11 mouse cellular contexts compared by ENCODE assay signal in the genomic region with DNA sequence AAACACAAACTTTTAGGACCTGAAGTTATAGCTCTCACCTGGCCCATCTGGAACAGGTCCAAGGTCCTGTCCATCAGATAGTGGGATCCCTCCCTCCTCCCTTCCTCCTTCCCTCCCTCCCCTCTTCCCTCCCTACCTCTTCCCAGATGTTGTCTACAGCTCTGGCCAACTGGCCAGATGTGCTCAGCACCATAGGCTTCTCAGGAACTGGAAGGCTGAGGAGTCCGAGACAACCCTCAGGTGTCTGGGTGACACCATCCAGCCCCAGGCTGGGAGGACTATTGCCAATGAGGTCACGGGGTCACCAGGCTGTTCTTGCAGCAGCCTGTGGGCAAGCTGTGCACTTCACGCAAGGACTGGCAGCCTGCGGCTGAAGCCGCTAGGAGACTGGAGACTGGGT.
A peak's percentile ranks its signal among the peaks of the same experiment; 100 is the strongest.
DNase-seq lines count a peak whose midpoint lies in the region; ATAC-seq and TF ChIP-seq lines count a peak whose summit lies in the region.
"Had no signal": no experiment of that assay in that cellular context is flagged by ENCODE, and none has a peak within 500 bp of the region (broad histone marks: within the 10 kb centered on the region; RNA-seq: fewer than 3 reads in every experiment).

No protein-coding gene starts in this region.

- 44% methylated on average over 5 of the region's 5 CpGs for WGBS in intestine, embryonic 14.5 days
- WGBS in intestine, postnatal 0 days = 72% methylated on average over 5 of the region's 5 CpGs
- 27% methylated on average over 5 of the region's 5 CpGs for WGBS in hindbrain, embryonic 12.5 days
- 62% methylated on average over 5 of the region's 5 CpGs for WGBS in stomach, postnatal 0 days

- H3K4me1 ChIP-seq in intestine, embryonic 14.5 days (replicated peaks; ENCODE audit: control insufficient read depth, insufficient read depth, low read length) = peaks cover 72% of the 10 kb centered on the region
- no peaks in the 10 kb centered on the region for H3K4me1 ChIP-seq in intestine, postnatal 0 days (replicated peaks; ENCODE audit: control insufficient read depth, insufficient read depth, low read length)
- H3K4me1 ChIP-seq in hindbrain, embryonic 12.5 days = peaks cover 93% of the 10 kb centered on the region
- H3K4me1 ChIP-seq in stomach, postnatal 0 days (replicated peaks; ENCODE audit: control insufficient read depth, insufficient read depth) = 0 out of 2 replicates have a peak, but pooled peaks cover 4% of the 10 kb centered on the region

- H3K9ac ChIP-seq in intestine, embryonic 14.5 days (ENCODE audit: low read length) = no peak overlapping the region
- no peak overlapping the region for H3K9ac ChIP-seq in intestine, postnatal 0 days (ENCODE audit: low read depth, low read length)
- H3K9ac ChIP-seq in hindbrain, embryonic 12.5 days = no peak overlapping the region
- no peak overlapping the region for H3K9ac ChIP-seq in stomach, postnatal 0 days (ENCODE audit: low read length)

- no peak overlapping the region for H3K4me3 ChIP-seq in intestine, embryonic 14.5 days (ENCODE audit: low read depth, low read length)
- H3K4me3 ChIP-seq in intestine, postnatal 0 days (ENCODE audit: low read depth, low read length) = no peak overlapping the region
- no peak overlapping the region for H3K4me3 ChIP-seq in hindbrain, embryonic 12.5 days
- H3K4me3 ChIP-seq in stomach, postnatal 0 days (ENCODE audit: low read depth, low read length) = no peak overlapping the region
- H3K4me3 ChIP-seq: megakaryocyte, embryonic 14.5 days had no signal

- H3K9me3 ChIP-seq in intestine, embryonic 14.5 days (ENCODE audit: control insufficient read depth, low read length) = no peaks in the 10 kb centered on the region
- H3K9me3 ChIP-seq in intestine, postnatal 0 days (ENCODE audit: control insufficient read depth) = no peaks in the 10 kb centered on the region
- H3K9me3 ChIP-seq in hindbrain, embryonic 12.5 days (replicated peaks) = no peaks in the 10 kb centered on the region
- no peaks in the 10 kb centered on the region for H3K9me3 ChIP-seq in stomach, postnatal 0 days (ENCODE audit: control insufficient read depth, low read length)
- H3K9me3 ChIP-seq: megakaryocyte, embryonic 14.5 days had no signal

- H3K4me2 ChIP-seq in intestine, embryonic 14.5 days (ENCODE audit: low read length) = 0 out of 2 replicates have a peak overlapping the region, but pooled peaks have one; percentile 8
- no peak overlapping the region for H3K4me2 ChIP-seq in intestine, postnatal 0 days (replicated peaks; ENCODE audit: low read depth)
- no peak overlapping the region for H3K4me2 ChIP-seq in hindbrain, embryonic 12.5 days (replicated peaks)
- no peak overlapping the region for H3K4me2 ChIP-seq in stomach, postnatal 0 days (replicated peaks; ENCODE audit: low read depth)

- no peak for TF ChIP-seq CTCF in intestine, postnatal 0 days (IDR thresholded peaks at IDR 0.05; ENCODE audit: low read depth)
- no peak for TF ChIP-seq CTCF in stomach, postnatal 0 days (IDR thresholded peaks at IDR 0.05; ENCODE audit: low read depth)

- ATAC-seq in intestine, embryonic 14.5 days (replicated peaks; ENCODE audit: low FRiP score, low TSS enrichment, low read depth) = no peak
- no peak for ATAC-seq in intestine, postnatal 0 days
- ATAC-seq in hindbrain, embryonic 12.5 days (ENCODE audit: low FRiP score) = no peak
- no peak for ATAC-seq in stomach, postnatal 0 days (ENCODE audit: low FRiP score, low TSS enrichment)

- no peaks in the 10 kb centered on the region for H3K36me3 ChIP-seq in intestine, embryonic 14.5 days (ENCODE audit: control insufficient read depth, insufficient read depth, low read length)
- H3K36me3 ChIP-seq in intestine, postnatal 0 days (ENCODE audit: control insufficient read depth, insufficient read depth) = no peaks in the 10 kb centered on the region
- no peaks in the 10 kb centered on the region for H3K36me3 ChIP-seq in hindbrain, embryonic 12.5 days
- H3K36me3 ChIP-seq in stomach, postnatal 0 days (ENCODE audit: control insufficient read depth, insufficient read depth, low read length) = no peaks in the 10 kb centered on the region

- H3K27me3 ChIP-seq in intestine, embryonic 14.5 days (replicated peaks; ENCODE audit: control insufficient read depth, insufficient read depth, low read length) = no peaks in the 10 kb centered on the region
- 0 out of 2 replicates have a peak, but pooled peaks cover 10% of the 10 kb centered on the region for H3K27me3 ChIP-seq in intestine, postnatal 0 days (replicated peaks; ENCODE audit: control insufficient read depth, insufficient read depth, low read length)
- peaks cover under 1% of the 10 kb centered on the region; the same call in 1 of the 2 replicates for H3K27me3 ChIP-seq in hindbrain, embryonic 12.5 days
- no peaks in the 10 kb centered on the region for H3K27me3 ChIP-seq in stomach, postnatal 0 days (ENCODE audit: control insufficient read depth, insufficient read depth, low read length)

- TF ChIP-seq EP300 in stomach, postnatal 0 days (optimal IDR thresholded peaks at IDR 0.05) = no peak

- no peak for DNase-seq in intestine, embryonic 14.5 days (ENCODE audit: low spot score)
- peak; percentile 71 for DNase-seq in testis, postnatal 10 days (ENCODE audit: low spot score)
- DNase-seq in testis, postnatal 14 days (ENCODE audit: low spot score) = no peak
- DNase-seq in stomach, postnatal 0 days (ENCODE audit: low spot score) = no peak
- no peak for DNase-seq in left cerebral cortex, adult 11 months (ENCODE audit: low spot score)
- no peak for DNase-seq in right cerebral cortex, postnatal 36 days (ENCODE audit: low spot score in 2 of 2)
- DNase-seq: layer of hippocampus, postnatal 36 days; right cerebral cortex, postnatal 14 days had no signal

- peak overlapping the region; percentile 87 for H3K27ac ChIP-seq in intestine, embryonic 14.5 days (ENCODE audit: low read depth)
- H3K27ac ChIP-seq in intestine, postnatal 0 days (ENCODE audit: low read depth, low read length) = no peak overlapping the region
- peak overlapping the region; percentile 80 for H3K27ac ChIP-seq in hindbrain, embryonic 12.5 days
- peak overlapping the region; percentile 35; the same call in 1 of the 2 replicates for H3K27ac ChIP-seq in stomach, postnatal 0 days (replicated peaks)
